Mouse (Mus musculus): ENCODE results near the gene Map3k5. TPM values are rescaled to one million over a fixed set of nuclear protein-coding genes. Genes with fewer than 3 reads are reported as not detected.

Gene Map3k5
- total and polyA plus RNA-seq, 3 experiments, result 0.35 to 0.97 TPM; not detected in 1

- Histone ChIP-seq H3K27me3 (ENCODE audit: control insufficient read depth in 1 of 2, insufficient read depth in 2 of 2, low read length in 2 of 2) (no peaks in the 10 kb centered on the region), H3K9ac (ENCODE audit: control insufficient read depth, low read depth, low read length, poor library complexity, severe bottlenecking) (no peak overlapping the region), H3K27ac (ENCODE audit: control insufficient read depth, low read depth, low read length) (no peak overlapping the region), H3K4me3 (ENCODE audit: control insufficient read depth in 1 of 2, insufficient read depth in 1 of 2, low read depth in 2 of 2, low read length in 2 of 2) (no peak overlapping the region), H3K36me3 (ENCODE audit: control insufficient read depth in 1 of 2, insufficient read depth in 2 of 2, low read length in 2 of 2) (peaks cover 0 to 3% of the 10 kb centered on the region in 2 experiments; a peak in 2 of 4 replicates), H3K9me3 (replicated peaks; ENCODE audit: insufficient read depth, low read length) (no peaks in the 10 kb centered on the region), H3K4me1 (ENCODE audit: control insufficient read depth in 1 of 2, insufficient read depth in 2 of 2, low read length in 2 of 2) (no peaks in the 10 kb centered on the region), H3K79me2 (ENCODE audit: control insufficient read depth, insufficient read depth, low read length, poor library complexity) (no peaks in the 10 kb centered on the region)
- DNase-seq (ENCODE audit: low read depth, low spot score), result no peak
- TF ChIP-seq TAL1 (IDR thresholded peaks at IDR 0.05; ENCODE audit: low read length) (no peak), MYB (IDR thresholded peaks at IDR 0.05; ENCODE audit: low read depth, low read length) (no peak), KAT2A (conservative IDR thresholded peaks at IDR 0.05; ENCODE audit: low read depth, low read length) (no peak), TBP (IDR thresholded peaks at IDR 0.05; ENCODE audit: low read depth, low read length) (no peak), ZKSCAN1 (IDR thresholded peaks at IDR 0.05; ENCODE audit: low read depth, low read length) (no peak), ZNF384 (IDR thresholded peaks at IDR 0.05; ENCODE audit: low read depth, low read length) (no peak), CHD1 (IDR thresholded peaks at IDR 0.05; ENCODE audit: low read depth, low read length) (no peak), JUND (IDR thresholded peaks at IDR 0.05; ENCODE audit: low read depth, low read length) (no peak), MAX (IDR thresholded peaks at IDR 0.05; ENCODE audit: low read length) (no peak), RAD21 (IDR thresholded peaks at IDR 0.05; ENCODE audit: low read depth, low read length) (no peak), RCOR1 (IDR thresholded peaks at IDR 0.05; ENCODE audit: low read depth, low read length) (no peak), TCF12 (IDR thresholded peaks at IDR 0.05; ENCODE audit: low read depth, low read length) (no peak), CHD2 (IDR thresholded peaks at IDR 0.05; ENCODE audit: low read length) (no peak), GABPA (IDR thresholded peaks at IDR 0.05; ENCODE audit: low read depth, low read length) (no peak), MEF2A (IDR thresholded peaks at IDR 0.05; ENCODE audit: extremely low read depth, insufficient replicate concordance, low read depth, low read length, poor library complexity, severe bottlenecking) (no peak), USF2 (IDR thresholded peaks at IDR 0.05; ENCODE audit: borderline replicate concordance in 1 of 2, insufficient read depth in 1 of 2, low read depth in 1 of 2, low read length in 2 of 2) (no peak)
Measured at GRCm38 (mm10) chr10:19901992-19902391, 32.3 kb upstream of the Map3k5 start.

GRCm38 (mm10) chr10:19904077-19904820 lies 30.0 kb upstream of the Map3k5 start:
- no peak overlapping the region for H3K27ac ChIP-seq (ENCODE audit: control insufficient read depth, low read depth, low read length)
- no peaks in the 10 kb centered on the region for H3K9me3 ChIP-seq (replicated peaks; ENCODE audit: insufficient read depth, low read length)
- H3K4me3 ChIP-seq (ENCODE audit: control insufficient read depth in 1 of 2, insufficient read depth in 1 of 2, low read depth in 2 of 2, low read length in 2 of 2), result no peak overlapping the region
- no peak for DNase-seq (ENCODE audit: low read depth, low spot score)
- H3K9ac ChIP-seq (ENCODE audit: control insufficient read depth, low read depth, low read length, poor library complexity, severe bottlenecking), result no peak overlapping the region
- no peaks in the 10 kb centered on the region for H3K27me3 ChIP-seq (ENCODE audit: control insufficient read depth in 1 of 2, insufficient read depth in 2 of 2, low read length in 2 of 2)
- no peaks in the 10 kb centered on the region; a peak in 1 of 4 replicates for H3K4me1 ChIP-seq (ENCODE audit: control insufficient read depth in 1 of 2, insufficient read depth in 2 of 2, low read length in 2 of 2)
- H3K36me3 ChIP-seq (ENCODE audit: control insufficient read depth in 1 of 2, insufficient read depth in 2 of 2, low read length in 2 of 2), result peaks cover 0 to 4% of the 10 kb centered on the region in 2 experiments; a peak in 2 of 4 replicates
- no peaks in the 10 kb centered on the region; the same call in 1 of the 2 replicates for H3K79me2 ChIP-seq (ENCODE audit: control insufficient read depth, insufficient read depth, low read length, poor library complexity)
- TF ChIP-seq POLR2A (IDR thresholded peaks at IDR 0.05; ENCODE audit: control insufficient read depth in 1 of 2, insufficient read depth in 1 of 2, low read depth in 1 of 2, low read length in 2 of 2, poor library complexity in 1 of 2) (no peak), SMC3 (IDR thresholded peaks at IDR 0.05; ENCODE audit: low read depth, low read length) (no peak), E2F4 (IDR thresholded peaks at IDR 0.05; ENCODE audit: borderline replicate concordance, low read depth, low read length) (no peak), MEF2A (IDR thresholded peaks at IDR 0.05; ENCODE audit: extremely low read depth, insufficient replicate concordance, low read depth, low read length, poor library complexity, severe bottlenecking) (no peak), EP300 (IDR thresholded peaks at IDR 0.05; ENCODE audit: low read depth in 1 of 2, low read length in 2 of 2) (no peak), POLR2AphosphoS2 (IDR thresholded peaks at IDR 0.05; ENCODE audit: low read length) (no peak), NRF1 (IDR thresholded peaks at IDR 0.05; ENCODE audit: insufficient read depth, low read depth, low read length, poor library complexity, severe bottlenecking) (no peak), TAL1 (IDR thresholded peaks at IDR 0.05; ENCODE audit: low read length) (no peak)
